Mouse (Mus musculus): ENCODE measurements around the gene Efcab12. TPM values are rescaled to one million over a fixed set of nuclear protein-coding genes. Genes with fewer than 3 reads are reported as not detected.

The Efcab12 gene
- polyA plus RNA-seq, 1 experiment from 2014 or later, result 0.72 TPM

GRCm38 (mm10) chr6:115808488-115809231 lies 29.6 kb downstream of the Efcab12 start, which contains the start of gene Rpl32:
TSS of gene Rpl32 (minus strand) at chr6:115808747.
- under 1% methylated on average over 47 of the region's 47 CpGs for WGBS
- no peaks in the 10 kb centered on the region for H3K9me3 ChIP-seq (ENCODE audit: control insufficient read depth, low read length)
- H3K27ac ChIP-seq (replicated peaks; ENCODE audit: low read depth, low read length), result peak within 1 kb of the TSS; percentile 93
- H3K4me3 ChIP-seq (ENCODE audit: low read depth, low read length), result peak within 1 kb of the TSS; percentile 79
- peaks cover 5% of the 10 kb centered on the region for H3K4me1 ChIP-seq (ENCODE audit: control insufficient read depth, insufficient read depth, low read length)
- ATAC-seq (ENCODE audit: insufficient number of reproducible peaks, low FRiP score, low TSS enrichment, low read depth) (peak; percentile 79), DNase-seq (ENCODE audit: low spot score) (peak; percentile 90)
- H3K9ac ChIP-seq (ENCODE audit: low read length), result peak within 1 kb of the TSS; percentile 97
- peaks cover 21% of the 10 kb centered on the region; the same call in 1 of the 2 replicates for H3K36me3 ChIP-seq (ENCODE audit: control insufficient read depth, insufficient read depth, low read length)
- H3K27me3 ChIP-seq (ENCODE audit: control insufficient read depth, insufficient read depth, low read length), result no peaks in the 10 kb centered on the region
- H3K4me2 ChIP-seq (ENCODE audit: low read depth, severe bottlenecking), result peak within 1 kb of the TSS; percentile 61

- peak overlapping the region; percentile 79 for H3K4me3 ChIP-seq (ENCODE audit: low read depth, low read length)
- no peaks in the 10 kb centered on the region for H3K27me3 ChIP-seq (ENCODE audit: control insufficient read depth, insufficient read depth, low read length)
- DNase-seq (ENCODE audit: low spot score), result no peak
- no peak for ATAC-seq (ENCODE audit: insufficient number of reproducible peaks, low FRiP score, low TSS enrichment, low read depth)
- H3K36me3 ChIP-seq (ENCODE audit: control insufficient read depth, insufficient read depth, low read length), result peaks cover 21% of the 10 kb centered on the region; the same call in 1 of the 2 replicates
- no peaks in the 10 kb centered on the region for H3K9me3 ChIP-seq (ENCODE audit: control insufficient read depth, low read length)
- under 1% methylated on average over 22 of the region's 22 CpGs for WGBS
- peak overlapping the region; percentile 61 for H3K4me2 ChIP-seq (ENCODE audit: low read depth, severe bottlenecking)
- H3K9ac ChIP-seq (ENCODE audit: low read length), result peak overlapping the region; percentile 97
- peak overlapping the region; percentile 93 for H3K27ac ChIP-seq (replicated peaks; ENCODE audit: low read depth, low read length)
- H3K4me1 ChIP-seq (ENCODE audit: control insufficient read depth, insufficient read depth, low read length), result peaks cover 5% of the 10 kb centered on the region
Measured at GRCm38 (mm10) chr6:115808196-115808487, 30.1 kb downstream of the Efcab12 start.

- peaks cover 5% of the 10 kb centered on the region for H3K4me1 ChIP-seq (ENCODE audit: control insufficient read depth, insufficient read depth, low read length)
- H3K9ac ChIP-seq (ENCODE audit: low read length), result peak overlapping the region; percentile 97
- H3K27ac ChIP-seq (replicated peaks; ENCODE audit: low read depth, low read length), result peak overlapping the region; percentile 93
- no peaks in the 10 kb centered on the region for H3K9me3 ChIP-seq (ENCODE audit: control insufficient read depth, low read length)
- H3K36me3 ChIP-seq (ENCODE audit: control insufficient read depth, insufficient read depth, low read length), result peaks cover 21% of the 10 kb centered on the region
- H3K27me3 ChIP-seq (ENCODE audit: control insufficient read depth, insufficient read depth, low read length), result no peaks in the 10 kb centered on the region
- H3K4me2 ChIP-seq (ENCODE audit: low read depth, severe bottlenecking), result peak overlapping the region; percentile 61
- 2% methylated on average over 15 of the region's 15 CpGs for WGBS
- peak overlapping the region; percentile 79 for H3K4me3 ChIP-seq (ENCODE audit: low read depth, low read length)
- ATAC-seq (ENCODE audit: insufficient number of reproducible peaks, low FRiP score, low TSS enrichment, low read depth) (no peak), DNase-seq (ENCODE audit: low spot score) (peak; percentile 39)
Measured at GRCm38 (mm10) chr6:115807464-115808195, 30.6 kb downstream of the Efcab12 start.

GRCm38 (mm10) chr6:115804432-115805192 lies 33.6 kb downstream of the Efcab12 start:
- DNase-seq (ENCODE audit: low spot score) (no peak), ATAC-seq (ENCODE audit: insufficient number of reproducible peaks, low FRiP score, low TSS enrichment, low read depth) (no peak)
- 70% methylated on average over 10 of the region's 10 CpGs for WGBS
- H3K4me2 ChIP-seq (ENCODE audit: low read depth, severe bottlenecking), result no peak overlapping the region
- H3K36me3 ChIP-seq (ENCODE audit: control insufficient read depth, insufficient read depth, low read length), result peaks cover 35% of the 10 kb centered on the region
- no peak overlapping the region for H3K27ac ChIP-seq (replicated peaks; ENCODE audit: low read depth, low read length)
- H3K9me3 ChIP-seq (ENCODE audit: control insufficient read depth, low read length), result no peaks in the 10 kb centered on the region
- H3K4me1 ChIP-seq (ENCODE audit: control insufficient read depth, insufficient read depth, low read length), result peaks cover 5% of the 10 kb centered on the region
- no peak overlapping the region for H3K4me3 ChIP-seq (ENCODE audit: low read depth, low read length)
- no peak overlapping the region for H3K9ac ChIP-seq (ENCODE audit: low read length)
- H3K27me3 ChIP-seq (ENCODE audit: control insufficient read depth, insufficient read depth, low read length), result no peaks in the 10 kb centered on the region

GRCm38 (mm10) chr6:115803541-115804382 lies 34.5 kb downstream of the Efcab12 start:
- no peak overlapping the region for H3K4me3 ChIP-seq (ENCODE audit: low read depth, low read length)
- H3K27me3 ChIP-seq (ENCODE audit: control insufficient read depth, insufficient read depth, low read length), result no peaks in the 10 kb centered on the region
- WGBS, result 53% methylated on average over 16 of the region's 16 CpGs
- no peak overlapping the region for H3K4me2 ChIP-seq (ENCODE audit: low read depth, severe bottlenecking)
- peak; percentile 82 for DNase-seq (ENCODE audit: low spot score)
- H3K27ac ChIP-seq (replicated peaks; ENCODE audit: low read depth, low read length), result no peak overlapping the region
- H3K9me3 ChIP-seq (ENCODE audit: control insufficient read depth, low read length), result no peaks in the 10 kb centered on the region
- ATAC-seq (ENCODE audit: insufficient number of reproducible peaks, low FRiP score, low TSS enrichment, low read depth), result peak; percentile 48; the same call in 1 of the 2 replicates
- peaks cover 43% of the 10 kb centered on the region for H3K36me3 ChIP-seq (ENCODE audit: control insufficient read depth, insufficient read depth, low read length)
- no peak overlapping the region for H3K9ac ChIP-seq (ENCODE audit: low read length)
- H3K4me1 ChIP-seq (ENCODE audit: control insufficient read depth, insufficient read depth, low read length), result peaks cover 5% of the 10 kb centered on the region

GRCm38 (mm10) chr6:115801811-115802210 lies 36.4 kb downstream of the Efcab12 start:
- H3K9ac ChIP-seq (ENCODE audit: low read length), result no peak overlapping the region
- H3K36me3 ChIP-seq (ENCODE audit: control insufficient read depth, insufficient read depth, low read length), result peaks cover 52% of the 10 kb centered on the region
- no peak for DNase-seq (ENCODE audit: low spot score)
- H3K4me2 ChIP-seq (ENCODE audit: low read depth, severe bottlenecking), result no peak overlapping the region
- no peak for ATAC-seq (ENCODE audit: insufficient number of reproducible peaks, low FRiP score, low TSS enrichment, low read depth)
- 94% methylated on average over 3 of the region's 3 CpGs for WGBS
- H3K4me1 ChIP-seq (ENCODE audit: control insufficient read depth, insufficient read depth, low read length), result peaks cover 4% of the 10 kb centered on the region
- H3K27me3 ChIP-seq (ENCODE audit: control insufficient read depth, insufficient read depth, low read length), result no peaks in the 10 kb centered on the region
- H3K27ac ChIP-seq (replicated peaks; ENCODE audit: low read depth, low read length), result no peak overlapping the region
- H3K4me3 ChIP-seq (ENCODE audit: low read depth, low read length), result no peak overlapping the region
- no peaks in the 10 kb centered on the region for H3K9me3 ChIP-seq (ENCODE audit: control insufficient read depth, low read length)

GRCm38 (mm10) chr6:115792691-115793215 lies 45.5 kb downstream of the Efcab12 start:
- 91% methylated on average over 21 of the region's 21 CpGs for WGBS
- no peak overlapping the region for H3K4me2 ChIP-seq (ENCODE audit: low read depth, severe bottlenecking)
- ATAC-seq (ENCODE audit: insufficient number of reproducible peaks, low FRiP score, low TSS enrichment, low read depth) (no peak), DNase-seq (ENCODE audit: low spot score) (no peak)
- no peaks in the 10 kb centered on the region for H3K9me3 ChIP-seq (ENCODE audit: control insufficient read depth, low read length)
- no peak overlapping the region for H3K9ac ChIP-seq (ENCODE audit: low read length)
- no peaks in the 10 kb centered on the region for H3K4me1 ChIP-seq (ENCODE audit: control insufficient read depth, insufficient read depth, low read length)
- H3K36me3 ChIP-seq (ENCODE audit: control insufficient read depth, insufficient read depth, low read length), result peaks cover 43% of the 10 kb centered on the region
- H3K27ac ChIP-seq (replicated peaks; ENCODE audit: low read depth, low read length), result no peak overlapping the region
- no peaks in the 10 kb centered on the region for H3K27me3 ChIP-seq (ENCODE audit: control insufficient read depth, insufficient read depth, low read length)
- no peak overlapping the region for H3K4me3 ChIP-seq (ENCODE audit: low read depth, low read length)
